Mouse (Mus musculus) retina, postnatal 7 days (tissue): ENCODE results near the gene Rdm1.
"Not testable (repeated sequence)": the region's sequence is repeated elsewhere in the genome, so short reads cannot be mapped to it uniquely, and the experiment has no call there.

Experiments used
- DNase-seq: peaks from one replicate; pipeline ENCODE4 v3.0.0-alpha.2; 2012; ENCODE audit warnings: low read depth, low spot score

Rdm1 gene

DNA sequence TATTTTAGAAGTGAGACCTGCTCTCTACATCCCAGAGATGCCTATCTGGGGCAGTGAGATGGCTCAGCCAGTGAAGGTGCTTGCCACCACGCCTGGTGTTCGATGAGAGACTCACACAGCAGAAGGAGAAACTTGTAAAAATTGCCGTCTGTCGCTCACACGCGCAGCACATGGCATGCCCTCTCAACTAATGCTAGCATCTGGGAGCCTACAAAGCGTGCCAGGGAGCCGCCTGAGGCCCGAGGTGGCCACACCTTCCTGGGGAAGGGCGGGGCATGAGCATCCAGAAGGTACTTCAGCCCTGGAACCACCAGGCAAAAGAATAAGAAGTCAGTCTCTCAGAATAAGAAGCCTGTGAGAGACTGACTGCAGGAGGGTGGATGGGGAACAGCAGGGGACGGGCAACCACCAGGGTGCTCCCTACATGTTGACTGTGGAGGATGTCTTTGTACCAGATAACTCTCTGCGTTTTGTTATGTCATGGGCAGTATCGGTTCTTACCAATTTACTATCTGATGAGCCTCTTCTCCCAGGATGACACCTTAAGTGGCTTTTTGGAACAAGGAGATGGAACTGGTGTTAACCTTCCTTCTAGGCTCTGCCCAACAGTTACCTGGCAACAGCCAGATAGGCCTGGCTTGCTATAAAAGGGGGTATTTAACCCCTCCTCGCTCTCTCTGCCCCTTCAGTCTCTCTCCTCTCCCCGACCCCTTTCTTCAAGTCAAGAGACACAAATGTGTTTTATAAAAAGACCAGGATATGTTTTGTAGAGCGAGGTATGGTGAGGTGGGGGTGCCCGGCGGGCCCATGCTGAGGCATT, 9.8 kb upstream of the Rdm1 start:
- DNase-seq: no peak

DNA sequence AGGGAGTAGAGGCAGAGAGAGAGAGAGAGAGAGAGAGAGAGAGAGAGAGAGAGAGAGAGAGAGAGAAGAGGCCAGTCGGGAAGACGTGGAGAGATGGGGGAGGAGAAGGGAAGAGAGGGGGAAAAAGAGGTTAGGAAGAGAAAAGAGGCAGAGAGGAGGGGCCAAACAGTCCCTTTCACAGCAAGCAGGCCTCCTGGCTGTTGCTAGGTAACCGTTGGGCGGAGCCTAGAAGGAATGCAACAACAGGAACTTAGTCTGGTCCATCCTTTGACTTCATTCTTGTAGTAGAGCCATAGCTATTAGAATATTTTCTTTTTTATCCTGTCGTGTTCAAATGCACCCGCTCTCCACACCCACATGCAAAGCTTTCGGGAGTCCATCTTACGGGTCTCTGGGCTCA, 9.1 kb upstream of the Rdm1 start:
- DNase-seq: no peak

DNA sequence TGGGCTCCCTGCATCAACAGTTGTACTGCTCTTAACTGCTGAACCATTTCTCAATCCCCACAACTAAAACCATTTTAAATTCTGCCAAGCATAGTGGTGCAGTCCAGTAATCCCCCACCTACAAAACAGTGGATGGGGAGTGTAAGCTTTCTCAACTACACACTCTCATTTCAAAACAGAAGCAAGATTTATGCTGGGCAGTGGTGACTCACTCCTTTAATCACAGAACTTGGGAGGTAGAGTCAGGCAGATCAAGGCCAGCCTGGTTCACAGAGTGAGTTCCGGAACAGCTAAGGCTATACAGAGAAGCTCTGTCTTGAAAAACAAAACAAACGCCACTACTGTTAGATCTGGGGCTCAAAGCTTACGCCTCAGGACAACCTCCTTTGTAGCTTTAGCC, 8.4 kb upstream of the Rdm1 start:
- DNase-seq: no peak

DNA sequence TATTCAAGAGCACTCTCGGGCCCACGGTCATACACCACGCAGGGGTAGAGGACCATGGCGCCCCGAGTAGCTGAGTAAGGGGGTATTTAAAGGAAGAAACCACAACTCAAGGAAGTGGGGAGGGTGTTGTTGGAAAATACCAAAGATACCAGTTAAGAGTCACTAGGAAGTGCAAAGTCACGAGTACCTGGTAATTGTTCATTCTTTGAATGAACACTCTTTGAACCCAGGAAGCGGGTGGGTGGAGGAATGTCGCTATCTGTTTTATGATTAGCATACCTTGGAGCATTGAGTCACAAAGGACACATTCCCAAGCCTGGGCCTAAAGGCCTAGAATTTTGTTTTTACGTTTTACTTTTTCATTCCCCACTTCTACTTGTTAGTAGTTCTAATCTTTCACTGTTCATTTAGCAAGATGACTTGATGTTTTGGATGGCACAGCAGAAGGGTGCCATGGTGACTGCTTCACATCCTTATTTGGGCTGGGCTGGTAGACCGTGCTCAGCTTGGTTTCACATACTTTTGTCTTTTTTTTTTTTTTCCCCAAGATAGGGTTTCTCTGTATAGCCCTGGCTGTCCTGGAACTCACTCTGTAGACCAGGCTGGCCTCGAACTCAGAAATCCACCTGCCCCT, 6.9 kb upstream of the Rdm1 start:
- not testable (repeated sequence) for DNase-seq

- DNase-seq: no peak
These were observed 373 bp upstream of the Rdm1 start for GRCm38 (mm10) chr11:101626649-101626994.

- DNase-seq: peak; percentile 81
These were observed 1.0 kb downstream of the Rdm1 start for GRCm38 (mm10) chr11:101627857-101628559.

- not testable (repeated sequence) for DNase-seq
These were observed 1.9 kb downstream of the Rdm1 start for GRCm38 (mm10) chr11:101628733-101629417.

- DNase-seq: no peak
These were observed 8.7 kb downstream of the Rdm1 start for GRCm38 (mm10) chr11:101635660-101636059.

DNA sequence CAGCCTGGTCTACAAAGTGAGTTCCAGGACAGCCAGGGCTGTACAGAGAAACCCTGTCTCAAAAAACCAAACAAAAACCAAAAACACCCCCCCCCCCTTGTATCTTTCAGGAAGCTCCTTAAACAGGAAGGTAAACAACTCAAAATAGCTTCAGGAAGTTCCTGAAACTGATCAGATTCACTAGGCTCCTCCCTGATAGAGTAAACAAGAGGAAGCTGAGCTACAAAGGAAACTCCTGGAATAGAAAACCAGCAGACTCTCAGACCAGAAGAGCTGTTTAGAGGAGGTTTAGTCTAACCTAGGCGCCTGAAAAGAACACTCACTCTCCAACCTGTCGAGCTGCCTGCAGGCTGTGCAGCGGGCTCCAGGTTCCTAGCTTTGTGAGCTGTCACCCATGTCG, 12.8 kb downstream of the Rdm1 start:
- DNase-seq: no peak

- not testable (repeated sequence) for DNase-seq
These were observed 14.1 kb downstream of the Rdm1 start for GRCm38 (mm10) chr11:101640857-101641709.

- DNase-seq: not testable (repeated sequence)
These were observed 15.0 kb downstream of the Rdm1 start for GRCm38 (mm10) chr11:101641710-101642642.

DNA sequence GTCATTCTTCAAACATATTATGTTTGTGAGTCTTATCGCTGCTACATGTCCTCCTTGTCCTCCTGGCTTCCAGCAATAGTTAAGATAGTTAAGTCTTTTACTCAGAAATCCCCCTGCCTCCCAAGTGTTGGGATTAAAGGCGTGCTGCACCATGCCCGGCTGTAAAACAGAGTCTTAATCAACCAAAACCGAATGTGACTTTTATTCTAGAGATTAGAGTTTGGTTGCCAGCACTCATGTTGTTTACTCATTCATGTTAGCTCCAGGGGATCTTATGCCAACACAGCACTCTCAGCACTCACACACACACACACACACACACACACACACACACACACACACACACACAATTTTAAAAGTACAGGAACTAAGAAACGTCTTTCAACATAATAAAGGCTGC, 15.9 kb downstream of the Rdm1 start:
- no peak for DNase-seq

DNA sequence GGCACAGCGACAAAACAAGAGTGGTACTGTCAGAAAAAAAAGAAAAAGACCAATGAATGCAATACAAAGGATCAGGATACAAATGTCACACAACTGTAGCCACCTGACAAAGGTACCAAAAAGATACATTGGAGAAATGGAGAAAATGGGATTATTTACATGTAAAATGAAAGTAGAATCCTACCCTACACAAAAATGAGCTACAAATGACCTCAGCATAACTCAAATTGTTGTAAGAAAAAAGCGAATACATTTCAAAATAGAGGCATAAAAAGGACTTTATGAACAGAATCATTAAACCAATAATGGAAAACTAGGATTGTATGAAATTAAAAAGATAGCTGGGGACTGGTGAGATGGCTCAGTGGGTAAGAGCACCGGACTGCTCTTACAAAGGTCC, 17.6 kb downstream of the Rdm1 start:
- DNase-seq: no peak

GRCm38 (mm10) chr11:101645043-101645410, 18.0 kb downstream of the Rdm1 start:
- DNase-seq: not testable (repeated sequence)

DNA sequence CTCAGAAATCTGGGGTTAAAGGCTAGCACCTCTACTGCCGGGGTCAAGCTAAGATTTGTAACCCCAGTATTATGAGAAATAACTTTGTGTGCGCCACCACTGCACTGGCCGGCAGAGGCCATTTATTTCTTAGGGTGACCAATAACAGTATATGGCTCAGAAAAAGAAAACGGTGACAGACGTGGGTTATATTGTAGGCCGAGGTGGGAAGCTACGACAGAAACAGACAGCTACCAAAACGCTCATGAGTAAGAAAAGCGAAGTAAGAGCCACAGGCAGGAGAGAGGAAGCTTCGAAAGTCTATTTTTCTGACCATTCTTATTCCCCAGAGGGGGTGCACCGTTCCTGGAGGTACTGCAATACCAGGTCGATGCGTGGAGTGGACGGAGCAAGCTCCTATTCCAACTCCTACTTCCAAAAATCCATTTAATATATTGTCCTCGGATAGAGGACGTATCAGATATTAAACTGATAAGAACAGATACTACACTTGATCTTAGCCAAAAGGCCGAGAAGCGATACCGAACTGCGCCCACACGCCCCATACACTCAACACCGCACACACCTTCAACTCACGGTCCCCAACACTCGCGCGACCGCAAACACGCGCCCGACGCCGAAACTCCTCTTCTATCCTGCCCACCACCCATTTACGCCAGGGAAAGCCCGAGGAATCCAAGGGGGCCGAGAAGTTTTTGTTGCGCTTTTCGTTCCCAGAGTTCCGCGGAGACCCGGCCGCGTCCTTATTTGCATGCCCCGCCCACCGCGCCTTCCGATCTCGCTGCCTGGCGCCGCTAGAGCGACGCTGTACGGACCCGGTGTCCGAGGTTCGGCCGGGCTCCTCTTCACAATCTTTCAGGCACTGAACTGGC, 18.7 kb downstream of the Rdm1 start:
- DNase-seq: peak; percentile 74

- not testable (repeated sequence) for DNase-seq
These were observed 19.3 kb downstream of the Rdm1 start for GRCm38 (mm10) chr11:101646283-101646794.

- DNase-seq: not testable (repeated sequence)
These were observed 20.1 kb downstream of the Rdm1 start for GRCm38 (mm10) chr11:101647093-101647492.

GRCm38 (mm10) chr11:101656356-101656755, 29.4 kb downstream of the Rdm1 start:
- no peak for DNase-seq

DNA sequence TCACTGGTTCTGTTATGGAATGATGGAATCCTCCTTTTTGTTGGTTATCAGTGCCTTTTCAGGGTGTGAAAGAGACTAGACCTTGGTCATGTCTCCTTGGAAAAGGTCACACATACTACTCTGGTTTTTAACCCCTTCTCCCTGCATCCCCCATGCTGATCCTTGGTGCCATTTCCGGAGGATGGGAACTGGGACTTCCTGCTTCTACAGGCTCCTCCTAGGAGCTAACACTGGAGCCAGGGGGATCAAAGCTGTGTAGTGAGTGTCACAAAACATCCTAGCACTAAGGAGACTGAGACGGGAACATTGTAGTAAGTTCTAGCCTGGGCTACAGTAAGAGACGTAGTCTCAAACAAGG, 30.5 kb downstream of the Rdm1 start:
- DNase-seq: no peak
